Mouse (Mus musculus) brain, adult 10 weeks (tissue): ENCODE measurements around the gene Fam78a. TPM values are rescaled to one million over a fixed set of nuclear protein-coding genes. Genes with fewer than 3 reads are reported as not detected.

Experiments used
- polyA plus RNA-seq: library from polyadenylated mRNA; stranded (reverse); fragments of 350-450 nt; fragmentation: Illumina TruSeq; extraction: RNeasy Lipid Tissue Mini Kit (QIAGEN cat#74804); gene quantifications from one replicate; pipeline ENCODE4 v1.2.3, GENCODE M21; 2015; ENCODE audit warnings: low read depth, low replicate concordance

Fam78a gene
- 4.5 TPM for polyA plus RNA-seq

DNA sequence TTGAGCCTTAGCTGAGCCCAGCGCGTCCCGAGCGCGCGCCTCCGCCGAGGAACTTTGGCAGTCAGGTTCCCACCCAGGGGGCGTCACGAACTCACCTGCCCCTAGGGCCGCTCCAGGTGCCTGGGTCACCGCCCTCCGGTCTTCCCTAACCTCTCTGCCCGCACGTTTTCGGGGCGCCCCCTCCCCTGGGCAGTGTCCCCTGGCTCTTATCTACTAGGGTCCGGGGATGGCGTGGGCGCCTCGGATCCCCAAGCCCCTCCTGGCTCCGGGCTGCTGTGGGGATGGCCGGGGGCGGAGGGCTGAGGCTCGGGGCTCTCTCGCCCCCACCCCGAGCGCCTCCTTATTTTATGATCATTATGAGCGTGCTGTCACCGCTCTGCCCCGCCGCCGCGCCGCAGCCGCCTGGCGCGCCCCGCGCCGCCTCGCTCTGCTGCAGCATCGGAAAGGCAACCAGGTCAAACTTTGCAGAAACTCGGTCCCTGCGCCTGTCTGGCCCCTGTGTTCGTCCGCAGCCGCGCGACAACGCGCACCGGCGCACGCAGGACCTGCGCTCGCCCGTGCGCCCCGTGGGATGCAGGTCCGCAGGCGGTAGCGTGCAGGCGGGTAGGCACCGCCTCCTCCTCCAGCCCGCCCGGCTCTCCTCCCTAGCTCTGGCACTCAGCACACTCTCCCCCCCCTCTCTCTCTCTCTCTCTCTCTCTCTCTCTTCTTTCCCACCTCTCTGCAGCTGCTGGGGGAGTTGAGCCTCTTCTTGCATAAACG lies at the start of gene Fam78a:
Fam78a (minus strand) TSS at position 747 of the 761 bp plus-strand sequence.

DNA sequence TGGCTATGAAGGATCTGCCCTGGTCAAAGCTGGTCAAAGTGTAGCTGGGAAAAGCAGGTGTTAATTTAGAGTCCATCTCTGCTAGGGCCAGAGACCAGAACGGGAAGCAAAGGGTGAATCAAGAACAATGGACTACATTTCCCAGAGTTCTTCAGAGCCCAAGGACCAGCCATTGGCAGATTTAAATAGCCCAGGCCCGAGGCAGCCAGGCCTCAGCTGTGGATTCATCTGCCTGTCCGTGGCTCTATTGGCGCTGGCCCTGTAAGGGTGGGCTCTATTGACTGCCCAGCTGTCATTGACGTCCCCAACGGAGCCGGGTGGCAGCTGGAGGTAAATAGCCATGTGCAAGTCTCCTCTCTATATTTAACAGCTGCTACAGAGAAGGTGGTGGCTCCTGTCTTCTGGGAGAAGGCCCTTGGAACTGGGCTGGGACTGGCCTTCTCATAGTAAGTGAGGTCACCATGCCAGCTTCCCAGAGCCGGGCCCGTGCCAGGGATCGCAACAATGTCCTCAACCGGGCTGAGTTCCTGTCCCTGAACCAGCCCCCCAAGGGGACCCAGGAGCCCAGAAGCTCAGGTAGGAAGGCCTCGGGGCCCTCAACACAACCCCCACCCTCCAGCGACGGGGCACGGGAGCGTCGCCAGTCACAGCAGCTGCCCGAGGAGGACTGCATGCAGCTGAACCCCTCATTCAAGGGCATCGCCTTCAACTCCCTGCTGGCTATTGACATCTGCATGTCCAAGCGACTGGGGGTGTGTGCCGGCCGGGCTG lies 10.9 kb upstream of the Fam78a start, which contains the start of gene Plpp7:
Plpp7 (plus strand) TSS at position 178 of the 771 bp plus-strand sequence.

Other genes with a start within 250 kb of the Fam78a start
- 11.8 TPM for gene Fibcd1, start 238.9 kb downstream of the Fam78a start, polyA plus RNA-seq
- gene Lamc3, start 197.6 kb downstream of the Fam78a start, polyA plus RNA-seq, result 3.1 TPM
- 12.2 TPM for gene Aif1l, start 134.7 kb downstream of the Fam78a start, polyA plus RNA-seq
- 24.0 TPM for gene Nup214, start 110.4 kb downstream of the Fam78a start, polyA plus RNA-seq
- gene Plpp7, start 10.7 kb upstream of the Fam78a start, polyA plus RNA-seq, result 26.8 TPM
- gene Prrc2b, start 66.2 kb upstream of the Fam78a start, polyA plus RNA-seq, result 104 TPM
- gene Pomt1, start 151.7 kb upstream of the Fam78a start, polyA plus RNA-seq, result 12.8 TPM
- gene Uck1, start 175.3 kb upstream of the Fam78a start, polyA plus RNA-seq, result 60.4 TPM
- 61.7 TPM for gene Golga2, start 202.5 kb upstream of the Fam78a start, polyA plus RNA-seq
- gene Swi5, start 203.2 kb upstream of the Fam78a start, polyA plus RNA-seq, result 488 TPM